Mouse (Mus musculus) mature B cell (primary cell): Measurements from ENCODE around the gene Zc3hav1l.

ENCODE experiments used
- in situ Hi-C: fragments of 300-500 bp; cut with MboI; formaldehyde crosslinking; loops from 2 replicates; pipeline ENCODE4 v1.14.3; 2019

Gene Zc3hav1l

DNA sequence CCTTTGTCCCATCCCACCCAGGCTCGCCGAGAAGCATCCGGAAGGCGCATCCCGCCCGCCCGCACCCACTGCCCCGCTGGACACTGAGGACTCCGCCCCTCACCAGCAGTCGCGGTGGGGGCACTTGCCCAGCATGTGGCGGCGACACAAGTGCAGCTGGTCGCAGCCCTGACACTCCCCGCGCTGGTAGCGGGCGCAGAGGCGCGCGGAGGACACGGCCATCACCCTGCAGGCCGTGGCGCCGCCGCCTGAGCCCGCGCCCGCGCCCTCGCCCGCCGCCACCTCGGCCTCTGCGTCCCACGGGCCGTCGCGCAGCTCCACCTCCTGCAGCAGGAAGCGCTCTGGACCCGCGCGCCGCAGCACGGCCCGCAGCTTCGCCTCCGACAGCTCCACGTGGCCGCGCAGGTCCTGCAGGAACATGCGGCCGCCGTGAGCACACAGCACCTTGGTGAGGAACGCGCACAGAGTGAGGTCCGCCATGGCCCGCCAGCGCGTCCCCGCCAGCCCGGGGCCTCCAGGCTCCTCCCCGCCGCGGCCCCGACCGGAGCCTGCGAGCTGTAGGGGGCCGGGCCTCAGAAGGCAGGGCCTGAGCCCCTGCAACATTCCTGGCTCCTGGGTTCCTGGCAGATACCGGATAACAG lies at the start of gene Zc3hav1l:
Gene Zc3hav1l, minus strand, starts transcription at position 499 of the 641 bp plus-strand sequence.
- in situ Hi-C loops: no loop called here

GRCm38 (mm10) chr6:38347875-38348274 lies 48.8 kb upstream of the Zc3hav1l start:
- in situ Hi-C loops: no loop called here

- in situ Hi-C loops: no loop called here
These were observed 46.7 kb upstream of the Zc3hav1l start for GRCm38 (mm10) chr6:38345796-38346195.

DNA sequence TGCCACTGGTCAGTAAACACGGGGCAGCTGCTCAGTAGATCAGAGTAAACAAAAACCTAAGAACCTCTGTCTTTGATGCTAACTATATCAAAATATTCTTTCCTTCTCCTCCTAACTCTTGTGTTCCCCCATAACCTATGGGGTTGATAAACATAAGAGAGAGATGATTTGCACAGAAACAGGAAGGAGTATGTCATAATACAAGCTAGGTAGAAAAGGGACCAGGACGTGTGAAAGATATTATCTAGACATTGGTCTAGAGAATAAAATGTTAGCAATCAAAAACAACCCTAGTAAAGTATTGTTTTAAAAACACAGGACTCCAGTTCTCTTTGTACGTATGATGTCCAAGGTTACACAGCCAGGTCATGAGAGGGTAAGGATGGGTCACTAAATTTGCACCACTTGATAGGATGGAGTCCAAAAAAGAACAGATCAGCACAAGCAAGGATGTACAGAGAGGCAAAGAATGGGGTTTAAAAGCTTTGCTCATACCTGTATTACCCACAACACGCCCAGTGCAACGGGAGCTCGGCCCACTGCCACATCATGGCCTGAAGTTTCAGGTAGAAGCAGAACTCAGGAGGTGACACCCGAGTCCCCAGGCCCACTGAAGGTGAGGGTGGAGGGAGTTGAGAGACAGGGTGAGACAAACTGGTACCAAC lies 45.1 kb upstream of the Zc3hav1l start:
- in situ Hi-C loops: no loop called here

DNA sequence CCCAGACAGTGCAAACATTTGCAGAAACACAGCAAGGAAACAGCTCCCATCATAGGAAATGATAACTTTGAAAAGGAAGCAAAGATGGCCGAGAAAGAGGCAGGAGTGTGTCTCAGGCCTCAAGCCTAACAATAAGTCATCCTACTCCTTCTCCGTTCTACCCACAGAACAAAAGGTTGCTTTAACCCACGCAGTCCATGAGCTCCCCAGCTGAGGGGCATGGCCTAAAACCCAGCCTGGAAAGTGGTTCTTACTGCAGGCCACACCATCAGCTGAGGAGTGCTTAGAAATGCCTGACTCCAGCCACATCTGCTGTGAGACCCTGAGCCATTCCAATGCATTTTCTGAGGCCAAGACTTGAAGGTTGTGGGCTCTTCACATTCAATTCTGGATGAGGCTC lies 44.5 kb upstream of the Zc3hav1l start:
- in situ Hi-C loops: no loop called here

DNA sequence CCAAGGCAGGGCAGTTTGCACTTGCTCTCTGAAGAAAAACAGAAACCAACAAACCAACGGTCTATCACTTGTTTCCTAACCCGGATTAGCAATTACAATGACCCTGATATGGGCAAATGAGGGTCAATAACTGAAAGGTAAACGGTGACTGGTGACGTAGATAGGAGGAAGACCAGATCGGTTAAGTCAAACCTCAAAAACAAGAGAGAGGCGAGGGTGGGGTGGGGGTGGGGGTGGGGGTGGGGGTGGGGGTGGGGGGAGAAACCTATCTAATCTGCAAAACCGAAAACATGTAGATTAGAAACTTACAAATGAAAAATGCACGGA lies 43.6 kb upstream of the Zc3hav1l start:
- in situ Hi-C loops: no loop called here

DNA sequence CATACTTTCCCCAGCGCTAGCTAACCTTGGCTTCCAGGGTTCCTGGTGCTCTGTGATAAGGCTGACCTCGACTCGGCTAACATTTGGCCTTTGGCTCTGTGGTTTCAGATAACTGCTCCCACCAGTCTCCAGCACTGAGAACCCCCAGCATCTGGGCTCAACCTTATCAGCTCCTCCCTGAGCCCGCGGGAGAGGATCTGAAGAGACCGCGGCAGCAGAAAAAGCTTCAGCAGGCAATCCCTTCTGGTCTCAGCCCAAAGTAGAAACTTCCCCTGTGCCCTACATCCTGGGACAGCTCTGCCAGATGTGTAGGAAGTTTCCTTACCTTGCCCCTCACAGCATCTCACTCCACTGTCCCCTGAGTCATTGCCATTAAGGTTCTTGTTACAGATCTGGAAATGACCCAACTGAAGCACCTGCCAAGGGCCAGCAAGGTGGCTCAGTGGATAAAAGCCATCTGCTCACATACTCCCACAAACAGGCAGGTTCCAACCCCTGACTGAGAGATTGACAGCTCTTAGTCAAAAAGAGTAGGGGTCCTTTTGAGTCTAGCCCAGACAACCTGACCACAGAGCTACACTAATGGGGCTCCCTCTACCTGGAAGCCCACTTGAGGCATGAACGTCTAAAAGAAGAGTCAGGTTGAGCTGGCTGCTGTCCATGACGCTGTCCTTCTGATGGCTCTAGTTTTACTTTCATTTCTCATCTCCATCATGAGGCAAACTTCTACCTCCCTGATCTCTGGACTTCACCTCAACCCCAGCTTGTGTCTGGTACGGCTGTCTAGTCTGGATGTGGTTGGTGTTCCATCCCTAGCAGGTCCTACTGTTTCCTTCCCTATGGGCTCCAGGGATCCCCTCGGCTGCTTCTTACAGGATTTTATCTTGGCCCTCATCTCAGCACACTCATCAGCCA lies 42.9 kb upstream of the Zc3hav1l start:
- in situ Hi-C loops: no loop called here

GRCm38 (mm10) chr6:38339078-38339477 lies 40.0 kb upstream of the Zc3hav1l start:
- in situ Hi-C loops: no loop called here

GRCm38 (mm10) chr6:38337951-38338350 lies 38.9 kb upstream of the Zc3hav1l start:
- in situ Hi-C loops: no loop called here

GRCm38 (mm10) chr6:38337166-38337705 lies 38.2 kb upstream of the Zc3hav1l start:
- in situ Hi-C loops: no loop called here

DNA sequence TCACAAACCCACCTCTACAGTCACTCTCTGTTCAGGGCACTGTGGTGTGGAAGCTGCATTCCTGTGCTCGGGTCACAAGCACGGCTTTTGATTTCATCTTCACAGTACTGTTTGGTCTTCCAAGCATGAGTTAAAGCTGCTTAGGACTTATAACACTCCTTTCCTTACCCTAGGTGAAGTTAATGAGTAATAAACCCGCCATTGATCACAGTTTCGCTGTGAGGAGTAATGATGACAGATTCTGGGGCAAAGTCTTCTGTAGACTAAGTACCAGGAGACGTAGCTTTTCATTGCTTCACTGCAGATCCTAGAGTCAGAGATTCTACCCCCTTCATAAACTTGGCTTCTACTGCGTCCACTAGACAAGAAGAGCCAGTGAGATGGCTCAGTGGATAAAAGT lies 36.2 kb upstream of the Zc3hav1l start:
- in situ Hi-C loops: no loop called here

DNA sequence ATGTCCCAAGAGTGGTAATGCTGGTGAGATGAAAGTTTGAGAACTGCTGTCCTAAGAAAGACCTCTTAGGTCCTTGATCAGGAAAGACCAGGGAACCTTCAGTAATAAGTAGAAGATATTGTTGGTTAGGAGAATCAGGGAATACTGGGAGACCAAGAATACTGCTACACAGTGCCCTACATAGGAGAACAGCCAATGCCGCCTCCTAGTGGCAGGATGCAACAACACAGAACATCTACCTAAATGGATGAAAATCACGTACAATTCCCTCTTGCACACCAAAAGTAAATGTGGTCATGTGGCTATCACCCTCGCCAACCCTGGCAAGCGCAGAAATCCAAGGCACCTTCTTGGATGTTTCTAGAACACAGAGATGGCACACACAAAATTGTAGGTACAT lies 27.5 kb upstream of the Zc3hav1l start:
- in situ Hi-C loops: no loop called here

GRCm38 (mm10) chr6:38320621-38321020 lies 21.6 kb upstream of the Zc3hav1l start:
- in situ Hi-C loops: no loop called here

- in situ Hi-C loops: no loop called here
These were observed 17.0 kb upstream of the Zc3hav1l start for GRCm38 (mm10) chr6:38316050-38316449.

DNA sequence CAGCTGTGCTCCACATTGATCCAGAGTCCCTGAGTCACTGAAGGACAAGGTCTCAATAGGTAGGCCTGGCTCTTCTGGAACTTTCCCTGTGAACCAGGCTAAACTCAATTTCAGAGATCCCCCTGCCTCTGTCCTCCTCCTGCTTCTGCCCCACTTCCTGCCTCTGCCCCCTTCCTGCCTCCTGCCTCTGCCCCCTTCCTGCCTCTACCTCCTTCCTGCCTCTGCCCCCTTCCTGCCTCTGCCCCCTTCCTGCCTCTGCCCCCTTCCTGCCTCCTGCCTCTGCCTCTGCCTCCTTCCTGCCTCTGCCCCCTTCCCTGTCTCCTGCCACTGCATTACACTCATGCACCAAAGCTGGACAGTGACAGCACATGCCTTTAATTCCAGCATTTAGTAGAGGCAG lies 10.7 kb upstream of the Zc3hav1l start:
- in situ Hi-C loops: no loop called here

- in situ Hi-C loops: no loop called here
These were observed 5.9 kb upstream of the Zc3hav1l start for GRCm38 (mm10) chr6:38304981-38305380.

- in situ Hi-C loops: no loop called here
These were observed 818 bp downstream of the Zc3hav1l start for GRCm38 (mm10) chr6:38298246-38298635.

DNA sequence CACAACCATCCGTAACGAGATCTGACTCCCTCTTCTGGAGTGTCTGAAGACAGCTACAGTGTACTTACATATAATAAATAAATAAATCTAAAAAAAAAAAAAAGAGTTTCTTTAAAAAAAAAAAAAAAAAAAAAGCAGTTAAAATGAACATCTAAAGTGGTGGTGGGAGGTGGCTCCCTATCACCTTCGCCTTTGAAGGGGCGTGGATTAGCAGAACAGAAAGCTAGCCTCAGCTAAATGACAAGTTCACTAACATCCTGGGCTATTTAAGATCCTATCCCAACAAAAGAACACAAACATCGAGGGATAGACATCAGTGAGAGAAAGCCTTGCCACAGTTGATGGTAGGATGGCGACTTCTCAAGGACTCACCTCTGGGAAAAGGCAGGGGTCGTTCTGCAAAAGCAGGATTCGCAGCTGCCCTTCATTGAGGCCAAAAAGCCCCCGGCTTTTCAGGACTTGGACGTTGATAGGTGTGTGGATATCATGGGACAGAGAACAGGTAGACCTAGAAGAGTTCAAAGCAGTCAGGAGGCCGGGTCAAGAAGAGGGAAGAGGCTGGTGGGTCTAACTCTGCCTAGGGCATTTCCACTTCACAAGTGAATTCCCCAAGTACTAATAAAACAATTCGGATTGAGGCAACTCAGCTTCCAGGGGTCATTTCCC lies 1.3 kb downstream of the Zc3hav1l start:
- in situ Hi-C loops: no loop called here

DNA sequence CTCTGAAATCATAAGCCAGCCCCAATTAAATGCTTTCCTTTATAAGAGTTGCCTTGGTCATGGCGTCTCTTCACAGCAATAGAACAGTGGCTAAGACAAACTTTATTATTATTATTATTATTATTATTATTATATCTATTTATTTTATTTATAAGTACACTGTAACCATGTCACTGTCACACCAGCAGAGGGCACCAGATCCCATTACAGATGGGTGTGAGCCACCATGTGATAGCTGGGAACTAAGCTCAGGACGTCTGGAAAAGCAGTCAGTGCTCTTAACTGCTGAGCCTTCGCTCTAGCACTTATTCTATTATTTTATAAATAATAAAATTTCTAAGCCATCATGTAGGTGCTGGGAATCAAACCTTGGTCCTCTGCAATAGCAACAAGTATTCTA lies 5.4 kb downstream of the Zc3hav1l start:
- in situ Hi-C loops: no loop called here

DNA sequence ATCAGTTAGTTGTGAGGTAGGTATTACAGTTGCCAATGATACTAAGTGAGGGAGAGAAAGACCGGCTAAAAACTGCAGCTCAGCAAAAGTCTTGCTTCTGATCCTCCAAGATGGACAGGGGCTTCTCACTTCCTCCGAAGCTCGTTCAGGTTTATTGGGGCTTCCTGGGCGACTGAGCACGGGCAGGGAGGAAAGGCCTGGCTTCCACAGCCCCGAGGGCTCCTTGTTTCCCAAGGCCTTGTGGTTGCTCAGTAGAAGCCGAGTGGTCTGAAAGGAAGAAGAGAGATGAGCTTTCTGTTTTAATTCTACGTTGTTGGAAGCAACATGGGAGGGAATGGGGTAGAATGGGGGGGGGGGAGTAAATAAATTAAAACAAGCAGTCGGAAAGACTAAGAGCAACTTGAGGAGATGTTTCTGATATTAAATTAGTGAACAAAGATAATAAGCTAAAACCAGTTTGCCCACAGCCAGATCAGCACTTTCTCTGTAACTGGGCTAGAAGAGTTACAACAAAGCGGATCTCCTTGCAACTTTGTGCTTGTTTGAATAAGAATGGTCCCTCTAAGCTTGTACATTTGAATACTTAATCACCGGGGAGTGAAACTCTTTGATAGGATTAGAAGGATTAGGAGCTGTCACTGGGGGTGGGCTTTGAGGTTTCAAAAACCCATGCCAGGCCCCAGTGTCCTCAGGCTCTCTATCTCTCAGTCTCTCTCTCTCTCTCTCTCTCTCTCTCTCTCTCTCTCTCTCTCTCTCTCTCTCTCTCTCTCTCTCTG lies 6.0 kb downstream of the Zc3hav1l start:
- in situ Hi-C loops: no loop called here

GRCm38 (mm10) chr6:38284422-38284821 lies 14.6 kb downstream of the Zc3hav1l start:
- in situ Hi-C loops: no loop called here
